Mouse (Mus musculus) embryonic fibroblast, embryonic 13.5 days (primary cell): Measurements from ENCODE around the gene 1500009L16Rik. TPM values are rescaled to one million over a fixed set of nuclear protein-coding genes. Genes with fewer than 3 reads are reported as not detected.
A peak's percentile ranks its signal among the peaks of the same experiment; 100 is the strongest.

Experiments
- H3K27ac ChIP-seq: 2 replicates; pipeline ENCODE4 v1.5.1; 2012; ENCODE audit warnings: low read length, control low read depth, inconsistent platforms; ENCODE audit not compliant: insufficient read depth
- H3K4me1 ChIP-seq: 2 replicates; pipeline ENCODE4 v1.6.1; 2011; ENCODE audit warnings: low read length; ENCODE audit not compliant: control insufficient read depth, insufficient read depth
- H3K4me3 ChIP-seq: 2 replicates; pipeline ENCODE4 v1.5.1; 2011; ENCODE audit warnings: mild to moderate bottlenecking, control low read depth, low read length; ENCODE audit not compliant: insufficient read depth
- CTCF ChIP-seq: IDR thresholded peaks from 2 replicates; pipeline ENCODE4 v1.5.1; 2011; ENCODE audit warnings: mild to moderate bottlenecking, control low read depth, low read length, moderate library complexity, borderline replicate concordance; ENCODE audit not compliant: insufficient read depth
- POLR2A ChIP-seq: IDR thresholded peaks from 2 replicates; pipeline ENCODE4 v1.6.1; 2011; ENCODE audit warnings: low read depth, mild to moderate bottlenecking, control low read depth, low read length, moderate library complexity
- polyA plus RNA-seq: library from polyadenylated mRNA; stranded (reverse); fragments of >200 nt; gene quantifications from 2 replicates; pipeline ENCODE4 v1.2.4, GENCODE M21; 2011; ENCODE audit warnings: low read depth; ENCODE audit not compliant: missing spikeins, insufficient read length

Gene 1500009L16Rik
- polyA plus RNA-seq, 1 experiment = 12.9 TPM

- H3K4me1 ChIP-seq = peaks cover 4% of the 10 kb centered on the region; the same call in 1 of the 2 replicates
- TF ChIP-seq POLR2A (no peak), CTCF (peak; percentile 30; the same call in 1 of the 2 replicates)
- no peak overlapping the region for H3K4me3 ChIP-seq
- no peak overlapping the region for H3K27ac ChIP-seq
These were observed 1.8 kb downstream of the 1500009L16Rik start for GRCm38 (mm10) chr10:83724351-83725059.

- Histone ChIP-seq H3K27ac (no peak overlapping the region), H3K4me1 (peaks cover 4% of the 10 kb centered on the region; the same call in 1 of the 2 replicates), H3K4me3 (no peak overlapping the region)
- TF ChIP-seq POLR2A (no peak), CTCF (no peak)
These were observed 3.5 kb downstream of the 1500009L16Rik start for GRCm38 (mm10) chr10:83726164-83726563.

GRCm38 (mm10) chr10:83727846-83728245 is 5.2 kb downstream of the 1500009L16Rik start:
- H3K4me3 ChIP-seq = no peak overlapping the region
- no peak overlapping the region for H3K27ac ChIP-seq
- H3K4me1 ChIP-seq = peaks cover 4% of the 10 kb centered on the region; the same call in 1 of the 2 replicates
- TF ChIP-seq POLR2A (no peak), CTCF (no peak)

DNA sequence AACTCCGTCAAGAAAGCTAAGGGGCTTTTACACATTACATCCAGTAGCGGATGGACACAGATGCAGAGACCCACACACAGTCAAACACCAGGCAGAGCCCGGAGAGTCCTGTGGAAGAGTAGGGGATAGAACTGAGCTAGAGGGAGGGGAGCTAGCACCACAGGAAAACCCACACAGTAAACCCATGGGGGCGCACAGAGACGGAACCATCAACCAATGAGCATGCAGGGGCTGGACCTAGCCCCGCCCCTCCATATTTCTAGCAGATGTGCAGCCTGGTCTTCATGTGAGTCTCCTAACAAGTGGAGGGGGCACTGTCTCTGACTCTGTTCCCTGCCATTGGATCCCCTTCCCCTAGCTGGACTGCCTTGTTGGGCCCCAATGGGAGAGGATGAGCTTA is 5.9 kb downstream of the 1500009L16Rik start:
- no peak overlapping the region for H3K4me3 ChIP-seq
- H3K27ac ChIP-seq = no peak overlapping the region
- H3K4me1 ChIP-seq = peaks cover 4% of the 10 kb centered on the region; the same call in 1 of the 2 replicates
- TF ChIP-seq CTCF = no peak
- TF ChIP-seq POLR2A = no peak

GRCm38 (mm10) chr10:83729076-83729475 is 6.4 kb downstream of the 1500009L16Rik start:
- Histone ChIP-seq H3K4me1 (no peaks in the 10 kb centered on the region), H3K27ac (no peak overlapping the region), H3K4me3 (no peak overlapping the region)
- no peak for TF ChIP-seq CTCF
- TF ChIP-seq POLR2A = no peak

DNA sequence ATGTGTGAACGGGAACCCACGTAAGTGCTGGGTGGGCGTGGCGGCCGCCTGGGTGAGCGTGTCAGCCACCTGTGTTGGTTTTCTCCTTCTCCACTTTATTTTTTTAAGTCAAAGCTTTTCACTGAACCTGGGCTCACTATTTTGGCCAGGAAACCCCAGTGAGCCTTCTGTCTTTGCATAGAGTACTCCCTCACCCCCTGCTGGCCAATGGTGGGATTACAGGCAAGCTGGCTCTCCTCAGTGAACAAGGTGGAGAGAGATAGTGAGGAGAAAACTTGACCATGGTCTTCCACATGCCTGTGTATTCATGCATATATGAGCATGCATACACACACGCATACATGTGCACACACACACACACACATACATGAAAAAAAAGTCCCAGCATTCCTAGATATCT is 6.8 kb downstream of the 1500009L16Rik start:
- Histone ChIP-seq H3K4me1 (no peaks in the 10 kb centered on the region), H3K27ac (no peak overlapping the region), H3K4me3 (no peak overlapping the region)
- TF ChIP-seq CTCF = peak; percentile 70; the same call in 1 of the 2 replicates
- TF ChIP-seq POLR2A = no peak

DNA sequence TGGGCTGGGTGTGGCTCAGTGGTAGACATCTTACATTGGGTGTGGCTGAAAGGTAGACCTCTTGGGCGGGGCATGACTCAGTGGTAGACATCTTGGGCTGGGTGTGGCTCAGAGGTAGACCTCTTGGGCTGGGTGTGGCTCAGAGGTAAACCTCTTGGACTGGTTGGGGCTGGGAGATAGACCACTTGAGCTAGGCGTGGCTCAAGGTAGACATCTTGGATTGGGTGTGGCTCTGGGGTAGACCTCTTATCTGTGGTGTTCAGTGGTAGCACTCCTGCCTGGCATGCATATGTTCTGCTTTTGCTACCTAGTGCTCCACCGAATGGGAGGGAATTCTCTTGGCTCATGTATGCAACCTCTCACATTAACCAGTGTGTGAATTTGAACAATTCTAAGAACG is 11.1 kb downstream of the 1500009L16Rik start:
- TF ChIP-seq POLR2A (no peak), CTCF (no peak)
- no peak overlapping the region for H3K27ac ChIP-seq

DNA sequence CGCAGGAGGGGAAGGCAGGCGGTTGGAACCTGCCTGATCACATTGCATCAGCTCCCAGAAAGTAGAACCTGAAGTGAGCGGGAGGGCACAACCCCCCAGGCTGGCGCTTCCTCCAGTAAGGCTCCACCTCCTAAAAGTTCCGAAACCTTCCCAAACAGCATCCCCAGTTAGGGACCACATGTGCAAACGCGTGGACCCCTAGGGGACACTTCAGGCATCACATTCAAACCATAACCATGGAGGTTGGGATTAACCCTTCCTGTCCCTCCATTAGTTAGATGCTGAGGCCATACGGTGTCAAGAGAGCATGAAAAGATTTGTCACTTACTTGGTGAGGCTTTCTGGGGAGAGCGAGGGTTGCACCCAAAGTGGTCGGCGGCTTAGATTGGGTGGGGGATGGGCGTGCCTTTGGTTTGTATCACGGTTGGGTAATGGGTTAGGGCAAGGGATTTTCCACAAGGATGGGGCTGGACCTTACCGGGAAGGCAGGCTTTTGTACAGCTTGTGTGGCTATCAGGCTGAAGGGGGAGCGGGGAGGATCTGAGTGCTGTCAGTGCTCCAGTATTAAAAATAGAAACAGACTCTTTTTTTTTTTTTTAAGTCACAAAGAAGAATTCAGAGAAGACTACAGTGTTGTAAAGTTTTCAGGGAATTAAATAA is 16.5 kb downstream of the 1500009L16Rik start:
- no peak for TF ChIP-seq CTCF
- no peak for TF ChIP-seq POLR2A
- H3K4me3 ChIP-seq = no peak overlapping the region
- no peaks in the 10 kb centered on the region for H3K4me1 ChIP-seq
- H3K27ac ChIP-seq = no peak overlapping the region

More for the DNA sequence above, 11.1 kb downstream of the 1500009L16Rik start:
- Histone ChIP-seq H3K4me3 (no peak overlapping the region), H3K4me1 (no peaks in the 10 kb centered on the region)

DNA sequence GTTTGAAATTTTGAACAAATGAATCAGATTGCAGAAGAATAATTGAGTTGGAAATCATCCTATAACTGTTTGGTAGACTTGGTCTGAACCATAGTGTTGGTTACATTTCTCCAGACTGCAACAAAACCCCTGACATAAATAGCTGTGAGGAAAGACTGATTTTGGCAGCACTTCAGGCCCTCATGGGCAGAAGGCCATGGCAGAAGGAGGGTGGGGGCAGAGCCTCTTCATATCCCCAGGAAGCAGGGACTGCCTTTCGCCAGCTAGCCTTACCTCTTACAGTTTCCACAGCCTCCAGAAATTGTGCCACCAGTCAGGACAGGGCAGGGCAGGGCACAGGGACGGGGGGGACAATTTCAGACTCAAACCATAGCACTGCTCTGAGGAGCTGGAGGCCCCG is 22.0 kb downstream of the 1500009L16Rik start:
- H3K4me3 ChIP-seq = no peak overlapping the region
- H3K27ac ChIP-seq = no peak overlapping the region
- no peak for TF ChIP-seq POLR2A
- TF ChIP-seq CTCF = no peak
- H3K4me1 ChIP-seq = no peaks in the 10 kb centered on the region

- H3K4me3 ChIP-seq = no peak overlapping the region
- H3K27ac ChIP-seq = no peak overlapping the region
- H3K4me1 ChIP-seq = no peaks in the 10 kb centered on the region; the same call in 1 of the 2 replicates
- TF ChIP-seq POLR2A = no peak
- no peak for TF ChIP-seq CTCF
These were observed 30.4 kb downstream of the 1500009L16Rik start for GRCm38 (mm10) chr10:83753056-83753455.

DNA sequence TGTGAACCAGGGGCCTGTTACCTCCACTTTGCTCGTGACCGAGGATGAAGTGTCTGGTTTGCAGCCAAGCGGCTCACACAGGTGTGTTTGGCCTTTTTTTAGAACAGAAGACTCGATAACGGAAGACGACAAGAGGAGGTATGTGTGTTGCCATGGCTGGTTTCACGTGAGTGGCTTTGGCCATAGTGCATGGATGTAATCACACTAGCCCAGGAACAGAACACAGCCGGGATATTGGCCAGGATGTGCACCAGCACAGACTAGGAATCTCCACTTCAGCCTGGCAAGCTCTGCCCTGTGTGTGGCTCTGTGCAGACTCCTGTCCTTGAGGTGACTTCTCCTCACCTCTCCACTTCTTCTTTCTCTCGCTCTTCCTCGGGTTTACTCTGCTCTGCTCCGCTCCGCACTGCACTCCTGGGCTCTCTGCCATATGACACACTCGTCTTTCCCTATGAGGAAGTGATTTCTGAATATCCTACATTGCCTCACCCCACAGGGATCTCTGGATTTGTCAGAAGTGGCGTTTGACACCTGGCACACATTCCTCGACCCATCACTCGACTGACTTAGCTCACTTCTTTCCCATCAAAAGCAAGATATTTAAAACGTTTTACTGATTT is 34.8 kb downstream of the 1500009L16Rik start:
- H3K4me3 ChIP-seq = no peak overlapping the region
- no peak for TF ChIP-seq POLR2A
- no peak for TF ChIP-seq CTCF
- H3K27ac ChIP-seq = no peak overlapping the region
- H3K4me1 ChIP-seq = peaks cover 5% of the 10 kb centered on the region; the same call in 1 of the 2 replicates
